Mouse (Mus musculus) testis, adult 2 months (tissue): ENCODE results near the gene Fam221b. TPM values are rescaled to one million over a fixed set of nuclear protein-coding genes. Genes with fewer than 3 reads are reported as not detected.
A peak's percentile ranks its signal among the peaks of the same experiment; 100 is the strongest.

Source experiments
- H3K27ac ChIP-seq: fragments of 200-500 bp; 2 replicates; pipeline ENCODE4 v1.5.1; 2012; ENCODE audit warnings: low read depth, low read length; ENCODE audit not compliant: control insufficient read depth, insufficient read depth
- H3K27me3 ChIP-seq: fragments of 200-500 bp; 2 replicates; pipeline ENCODE4 v1.6.1; 2012; ENCODE audit warnings: mild to moderate bottlenecking, low read length, moderate library complexity; ENCODE audit not compliant: control insufficient read depth, insufficient read depth
- H3K36me3 ChIP-seq: fragments of 200-500 bp; 2 replicates; pipeline ENCODE4 v1.6.1; 2012; ENCODE audit warnings: mild to moderate bottlenecking, low read length; ENCODE audit not compliant: control insufficient read depth, insufficient read depth
- H3K4me1 ChIP-seq: fragments of 200-500 bp; 2 replicates; pipeline ENCODE4 v1.6.1; 2012; ENCODE audit warnings: low read length; ENCODE audit not compliant: control insufficient read depth, insufficient read depth
- H3K4me3 ChIP-seq: fragments of 200-500 bp; 2 replicates; pipeline ENCODE4 v1.5.1; 2012; ENCODE audit warnings: low read depth, mild to moderate bottlenecking, low read length, moderate library complexity, mixed read lengths; ENCODE audit not compliant: control insufficient read depth
- CTCF ChIP-seq: fragments of 200-500 bp; IDR thresholded peaks from 2 replicates; pipeline ENCODE4 v1.5.1; 2012; ENCODE audit warnings: low read depth, mild to moderate bottlenecking, inconsistent platforms, low read length, moderate library complexity; ENCODE audit not compliant: control insufficient read depth, insufficient read depth, insufficient replicate concordance
- POLR2A ChIP-seq: fragments of 200-500 bp; IDR thresholded peaks from 2 replicates; pipeline ENCODE4 v1.6.1; 2012; ENCODE audit warnings: low read depth, mild to moderate bottlenecking, inconsistent platforms, low read length, moderate library complexity; ENCODE audit not compliant: control insufficient read depth
- polyA plus RNA-seq: library from polyadenylated mRNA; depleted of rRNA; stranded (reverse); fragments of >200 nt; gene quantifications from 2 replicates; pipeline ENCODE4 v1.2.3, GENCODE M21; 2012

Gene Fam221b
- polyA plus RNA-seq, 1 experiment, result 185 TPM

GRCm38 (mm10) chr4:43657146-43657545 lies 11.8 kb downstream of the Fam221b start:
- no peak overlapping the region for H3K4me3 ChIP-seq
- no peaks in the 10 kb centered on the region for H3K27me3 ChIP-seq
- H3K27ac ChIP-seq, result no peak overlapping the region
- peaks cover 16% of the 10 kb centered on the region for H3K4me1 ChIP-seq
- no peaks in the 10 kb centered on the region for H3K36me3 ChIP-seq
- no peak for TF ChIP-seq POLR2A
- TF ChIP-seq CTCF, result no peak

- H3K36me3 ChIP-seq, result no peaks in the 10 kb centered on the region
- TF ChIP-seq POLR2A, result peak; percentile 86
- no peak for TF ChIP-seq CTCF
- H3K27ac ChIP-seq, result peak within 1 kb of the TSS; percentile 67
- peak within 1 kb of the TSS; percentile 93 for H3K4me3 ChIP-seq
- H3K4me1 ChIP-seq, result peaks cover 16% of the 10 kb centered on the region
- no peaks in the 10 kb centered on the region for H3K27me3 ChIP-seq
Observed at GRCm38 (mm10) chr4:43656339-43657109, 12.4 kb downstream of the Fam221b start, which contains the start of gene Hint2. Gene Hint2 (minus strand): TSS chr4:43656466.

GRCm38 (mm10) chr4:43655656-43656338 lies 13.1 kb downstream of the Fam221b start:
- H3K27ac ChIP-seq, result peak overlapping the region; percentile 67
- no peaks in the 10 kb centered on the region for H3K27me3 ChIP-seq
- TF ChIP-seq POLR2A (no peak), CTCF (no peak)
- H3K4me3 ChIP-seq, result peak overlapping the region; percentile 93
- H3K36me3 ChIP-seq, result no peaks in the 10 kb centered on the region
- peaks cover 16% of the 10 kb centered on the region for H3K4me1 ChIP-seq

- H3K27ac ChIP-seq, result peak within 1 kb of the TSS; percentile 30
- no peak for TF ChIP-seq CTCF
- TF ChIP-seq POLR2A, result peak; percentile 60; the same call in 1 of the 2 replicates
- peak within 1 kb of the TSS; percentile 87 for H3K4me3 ChIP-seq
- no peaks in the 10 kb centered on the region for H3K36me3 ChIP-seq
- peaks cover 16% of the 10 kb centered on the region for H3K4me1 ChIP-seq
- H3K27me3 ChIP-seq, result no peaks in the 10 kb centered on the region
Observed at GRCm38 (mm10) chr4:43653161-43654015, 15.6 kb downstream of the Fam221b start, which contains the start of gene Spag8. Gene Spag8 (minus strand): TSS chr4:43653594.

GRCm38 (mm10) chr4:43652726-43653125 lies 16.2 kb downstream of the Fam221b start:
- Histone ChIP-seq H3K4me3 (peak overlapping the region; percentile 87), H3K27ac (no peak overlapping the region), H3K36me3 (no peaks in the 10 kb centered on the region), H3K4me1 (peaks cover 16% of the 10 kb centered on the region), H3K27me3 (no peaks in the 10 kb centered on the region)
- no peak for TF ChIP-seq POLR2A
- TF ChIP-seq CTCF, result no peak

- Histone ChIP-seq H3K27ac (no peak overlapping the region), H3K4me1 (peaks cover 5% of the 10 kb centered on the region), H3K27me3 (no peaks in the 10 kb centered on the region), H3K36me3 (no peaks in the 10 kb centered on the region), H3K4me3 (no peak overlapping the region)
- TF ChIP-seq CTCF (peak; percentile 47; the same call in 1 of the 2 replicates), POLR2A (no peak)
Observed at GRCm38 (mm10) chr4:43649783-43650182, 19.2 kb downstream of the Fam221b start.

GRCm38 (mm10) chr4:43640491-43640890 lies 28.5 kb downstream of the Fam221b start:
- H3K4me1 ChIP-seq, result peaks cover 12% of the 10 kb centered on the region
- TF ChIP-seq CTCF (no peak), POLR2A (no peak)
- H3K27ac ChIP-seq, result no peak overlapping the region
- no peaks in the 10 kb centered on the region for H3K36me3 ChIP-seq
- no peaks in the 10 kb centered on the region for H3K27me3 ChIP-seq
- no peak overlapping the region for H3K4me3 ChIP-seq
